Mouse (Mus musculus): ENCODE measurements around the gene Gm8212. TPM values are rescaled to one million over a fixed set of nuclear protein-coding genes. Genes with fewer than 3 reads are reported as not detected.
"Not testable (repeated sequence)": the region's sequence is repeated elsewhere in the genome, so short reads cannot be mapped to it uniquely, and the experiment has no call there.

The Gm8212 gene
- total RNA-seq (2021) = not detected
- long read RNA-seq, experiment 1 = 0 reads
- long read RNA-seq, experiment 2 = 0 reads

- not testable (repeated sequence) for DNase-seq (ENCODE audit: low spot score in 2 of 2)
Observed at GRCm38 (mm10) chr14:44197361-44197760, at the start of gene Gm8212. TSS of gene Gm8212 (plus strand) at chr14:44197661.

- DNase-seq (ENCODE audit: low spot score in 2 of 2) = not testable (repeated sequence)
Observed at GRCm38 (mm10) chr14:44213154-44213553, 15.7 kb downstream of the Gm8212 start, which contains the start of gene 4930503E14Rik. TSS of gene 4930503E14Rik (minus strand) at chr14:44213254.

- no peak for DNase-seq (ENCODE audit: low spot score in 2 of 2)
Observed at GRCm38 (mm10) chr14:44248039-44248438, 50.6 kb downstream of the Gm8212 start.

Other genes starting within 250 kb of the Gm8212 start
- not detected for gene Ang5, start 240.6 kb upstream of the Gm8212 start, total RNA-seq (2021)
- gene Ang6, start 195.4 kb upstream of the Gm8212 start, total RNA-seq (2021) = not detected
- 1 to 10 TPM; 1.2 to 2.1 TPM for gene Ear2, start 95.0 kb upstream of the Gm8212 start, total RNA-seq (2021)
- not detected for gene Gm3327, start 73.8 kb upstream of the Gm8212 start, total RNA-seq (2021)
- not detected for gene 4930503E14Rik, start 15.6 kb downstream of the Gm8212 start, total RNA-seq (2021)
- gene Gm8220, start 87.9 kb downstream of the Gm8212 start, total RNA-seq (2021) = not detected
- gene Gm5930, start 140.9 kb downstream of the Gm8212 start, total RNA-seq (2021) = not detected
- gene Gm8229, start 167.7 kb downstream of the Gm8212 start, total RNA-seq (2021) = not detected
- not detected for gene Gm3371, start 213.0 kb downstream of the Gm8212 start, total RNA-seq (2021)
- gene Gm8232, start 236.0 kb downstream of the Gm8212 start, total RNA-seq (2021) = not detected